Mouse (Mus musculus) liver, embryonic 14.5 days (tissue): ENCODE measurements around the gene Plcb4. TPM values are rescaled to one million over a fixed set of nuclear protein-coding genes. Genes with fewer than 3 reads are reported as not detected.
"Not testable (repeated sequence)": the region's sequence is repeated elsewhere in the genome, so short reads cannot be mapped to it uniquely, and the experiment has no call there.

Experiments
- ATAC-seq: fragments of 200-750 bp; cut with Nextera tagmentation; 2 replicates; pipeline ENCODE4 v1.8.0; 2017; ENCODE audit warnings: moderate number of reproducible peaks, mild to moderate bottlenecking, moderate library complexity; ENCODE audit not compliant: insufficient read depth
- DNase-seq, 3 experiments: peaks; one replicate each; pipeline ENCODE4 v3.0.0-alpha.2; 2012 to 2013; ENCODE audit warnings: low read depth in 3 of 3, low spot score in 3 of 3
- H3K27ac ChIP-seq: fragments of 300-500 bp; sonication (generic); 2 replicates; pipeline ENCODE4 v1.5.1; 2014; ENCODE audit warnings: moderate library complexity, mild to moderate bottlenecking, control low read depth, inconsistent platforms
- H3K27me3 ChIP-seq: fragments of 300-500 bp; sonication (generic); 2 replicates; pipeline ENCODE4 v1.6.1; 2014; ENCODE audit warnings: mild to moderate bottlenecking, low read length, moderate library complexity; ENCODE audit not compliant: control insufficient read depth, insufficient read depth
- H3K36me3 ChIP-seq: fragments of 300-500 bp; sonication (generic); replicated peaks from 2 replicates; pipeline ENCODE4 v1.6.1; 2014; ENCODE audit warnings: low read depth; ENCODE audit not compliant: control insufficient read depth, insufficient read depth
- H3K4me1 ChIP-seq, 2 experiments: fragments of 200-500 bp in 1 of 2; fragments of 300-500 bp in 1 of 2; sonication (generic) in 1 of 2; replicated peaks; 2 replicates each; pipeline ENCODE4 v1.6.1; 2012 to 2014; ENCODE audit warnings: antibody characterized with exemption in 1 of 2, inconsistent platforms in 1 of 2, low read length in 1 of 2; ENCODE audit not compliant: control insufficient read depth in 2 of 2, insufficient read depth in 2 of 2
- H3K4me2 ChIP-seq: fragments of 300-500 bp; sonication (generic); 2 replicates; pipeline ENCODE4 v1.6.1; 2014; ENCODE audit warnings: low read depth, mild to moderate bottlenecking, control low read depth, moderate library complexity
- H3K4me3 ChIP-seq, 2 experiments: fragments of 200-500 bp in 1 of 2; fragments of 300-500 bp in 1 of 2; sonication (generic) in 1 of 2; 2 replicates each; pipeline ENCODE4 v1.5.1; 2012 to 2014; ENCODE audit warnings: low read depth in 2 of 2, low read length in 2 of 2, mild to moderate bottlenecking in 2 of 2, control low read depth in 1 of 2, inconsistent platforms in 1 of 2, moderate library complexity in 1 of 2; ENCODE audit not compliant: insufficient read depth in 1 of 2
- H3K9ac ChIP-seq: fragments of 300-500 bp; sonication (generic); replicated peaks from 2 replicates; pipeline ENCODE4 v1.6.1; 2014; ENCODE audit warnings: mild to moderate bottlenecking, control low read depth, moderate library complexity
- H3K9me3 ChIP-seq: fragments of 300-500 bp; sonication (generic); 2 replicates; pipeline ENCODE4 v1.6.1; 2016; ENCODE audit warnings: low read length, mixed read lengths; ENCODE audit not compliant: control insufficient read depth
- CTCF ChIP-seq: IDR thresholded peaks from 2 replicates; pipeline ENCODE4 v1.5.1; 2016; ENCODE audit warnings: antibody characterized with exemption, low read depth, control low read depth
- EP300 ChIP-seq: IDR thresholded peaks from 2 replicates; pipeline ENCODE4 v1.6.1; 2016; ENCODE audit warnings: antibody characterized with exemption, low read depth
- WGBS: fragments of 180-500 bp; shearing (Covaris S2); extraction: QIAGEN DNeasy Blood & Tissue Kit; methylation state at CpG from one replicate; pipeline ENCODE4 v1.1.7; 2014; ENCODE audit not compliant: insufficient replicate concordance; 5-methylcytosine and 5-hydroxymethylcytosine counted together
- polyA plus RNA-seq, 2 experiments: library from polyadenylated mRNA; depleted of rRNA in 1 of 2; stranded (reverse) in 1 of 2; unstranded in 1 of 2; fragments of >200 nt; fragmentation: Nextera tagmentation in 1 of 2; extraction: Ambion mirVana in 1 of 2; gene quantifications; 2 replicates each; pipeline versions ENCODE4 v1.2.1 to v1.2.3; 2012 to 2014

Gene Plcb4
- polyA plus RNA-seq, 2 experiments, result 1.9 to 2.3 TPM

DNA sequence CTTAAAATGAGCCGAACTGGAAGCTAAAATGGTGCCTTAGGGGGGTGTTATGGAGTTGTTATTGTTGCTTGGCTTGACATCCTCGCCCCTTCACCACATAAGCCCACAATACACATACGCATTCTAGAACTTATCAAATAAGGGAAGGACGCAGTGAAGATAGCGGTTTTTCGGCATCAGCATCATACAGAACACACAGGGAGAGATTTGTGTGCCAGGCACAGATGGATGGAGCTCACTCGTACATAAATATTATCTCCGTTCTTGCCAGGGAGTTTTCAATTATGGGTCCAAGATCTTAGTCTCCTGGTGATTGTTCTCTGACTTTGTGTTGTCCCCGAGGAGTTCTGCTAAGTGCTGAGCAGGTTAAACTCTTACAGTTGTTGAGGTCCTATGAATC lies 50.0 kb downstream of the Plcb4 start:
- DNase-seq (no peak), ATAC-seq (no peak)
- H3K9me3 ChIP-seq, result no peaks in the 10 kb centered on the region
- peaks cover 0 to 20% of the 10 kb centered on the region in 2 experiments; a peak in 2 of 4 replicates for H3K4me1 ChIP-seq
- no peaks in the 10 kb centered on the region for H3K27me3 ChIP-seq
- no peaks in the 10 kb centered on the region for H3K36me3 ChIP-seq
- WGBS, result 61% methylated on average over 9 of the region's 9 CpGs
- H3K9ac ChIP-seq, result no peak overlapping the region
- H3K4me2 ChIP-seq, result no peak overlapping the region
- TF ChIP-seq EP300 (no peak), CTCF (no peak)
- no peak overlapping the region for H3K4me3 ChIP-seq
- H3K27ac ChIP-seq, result no peak overlapping the region

DNA sequence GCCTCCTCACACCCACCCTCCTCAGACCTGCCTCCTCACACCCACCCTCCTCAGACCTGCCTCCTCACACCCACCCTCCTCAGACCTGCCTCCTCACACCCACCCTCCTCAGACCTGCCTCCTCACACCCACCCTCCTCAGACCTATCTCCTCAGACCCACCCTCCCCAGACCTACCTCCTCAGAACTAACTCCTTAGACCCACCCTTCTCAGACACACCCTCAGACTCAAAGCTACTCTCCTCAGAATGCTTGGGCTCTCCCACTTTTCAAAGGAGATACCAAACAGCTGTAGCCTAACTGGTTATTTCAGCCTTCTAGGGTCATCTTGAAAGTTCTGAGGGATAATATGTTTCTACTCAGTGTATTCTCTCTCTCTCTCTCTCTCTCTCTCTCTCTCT lies 50.9 kb downstream of the Plcb4 start:
- DNase-seq, H3K4me3 ChIP-seq, H3K4me2 ChIP-seq: not testable (repeated sequence)

DNA sequence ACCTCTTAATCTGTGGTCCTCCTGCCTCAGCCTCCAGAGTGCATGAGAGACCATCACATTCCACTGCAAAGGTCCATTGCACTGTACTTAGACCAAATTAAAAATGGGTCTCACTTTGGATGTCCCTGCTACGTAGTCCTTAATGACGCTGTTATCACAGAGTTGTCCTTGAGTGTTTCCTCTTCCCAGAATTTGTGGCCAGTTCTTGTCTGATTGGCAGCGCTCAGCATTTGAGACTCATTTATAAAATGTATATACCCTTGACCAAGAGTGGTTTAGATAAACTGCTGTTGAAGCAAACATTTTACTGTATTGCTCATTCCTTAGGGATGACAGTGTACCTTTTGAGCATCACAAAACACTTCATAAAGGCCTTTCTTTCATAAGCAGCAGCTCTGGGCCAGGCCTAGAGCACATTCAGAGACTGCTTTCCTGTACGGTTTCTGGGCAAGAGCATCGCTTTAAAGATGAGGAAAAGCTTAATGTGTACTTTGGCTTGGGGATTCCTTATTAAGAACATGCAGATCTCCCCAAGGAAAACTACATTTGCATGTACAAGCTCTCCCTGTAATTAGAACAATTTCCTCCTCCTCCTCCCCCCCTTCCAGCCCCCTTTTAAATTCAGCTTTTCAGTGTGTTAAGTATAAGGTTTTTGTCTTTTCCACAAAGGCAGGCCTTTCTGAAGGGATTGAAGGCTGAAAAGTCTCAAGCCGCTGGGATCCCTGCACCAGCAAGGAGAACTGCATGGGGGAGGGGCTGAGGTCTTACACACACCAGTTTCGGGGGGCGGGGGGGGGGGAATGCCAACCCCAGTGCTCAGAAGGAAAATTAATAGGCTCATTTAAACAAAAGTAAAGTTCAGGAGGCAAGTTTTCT lies 52.5 kb downstream of the Plcb4 start:
- no peak overlapping the region for H3K27ac ChIP-seq
- 32% methylated on average over 8 of the region's 8 CpGs for WGBS
- no peak overlapping the region for H3K4me2 ChIP-seq
- TF ChIP-seq CTCF (no peak), EP300 (no peak)
- no peak for DNase-seq
- no peak overlapping the region for H3K4me3 ChIP-seq
- H3K9me3 ChIP-seq, result no peaks in the 10 kb centered on the region
- no peak overlapping the region for H3K9ac ChIP-seq
- peaks cover 0 to 20% of the 10 kb centered on the region in 2 experiments; a peak in 2 of 4 replicates for H3K4me1 ChIP-seq
- no peaks in the 10 kb centered on the region for H3K27me3 ChIP-seq
- ATAC-seq, result no peak
- H3K36me3 ChIP-seq, result no peaks in the 10 kb centered on the region

More for the DNA sequence above, 50.9 kb downstream of the Plcb4 start:
- H3K4me1 ChIP-seq, result peaks cover 0 to 20% of the 10 kb centered on the region in 2 experiments; a peak in 2 of 4 replicates
- H3K9me3 ChIP-seq, ATAC-seq, H3K27me3 ChIP-seq, H3K36me3 ChIP-seq, H3K9ac ChIP-seq, H3K27ac ChIP-seq: not testable (repeated sequence)

DNA sequence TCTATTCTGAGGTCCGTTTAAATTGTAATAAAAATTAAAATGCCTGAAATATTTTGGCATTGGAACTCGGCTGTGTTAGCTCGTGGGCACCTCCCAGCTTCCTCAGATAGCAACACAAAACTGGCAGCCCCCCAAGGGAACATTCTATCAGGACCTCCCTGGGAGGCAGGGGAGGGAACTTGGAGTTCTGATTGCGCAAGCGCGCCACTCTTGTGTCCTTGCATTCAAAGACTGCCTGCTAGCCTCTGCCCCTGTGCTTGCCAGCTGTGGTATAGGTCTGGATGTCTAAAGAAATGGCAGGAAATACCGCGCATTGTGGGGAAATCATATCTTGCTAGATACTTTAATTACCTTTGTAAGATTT lies 53.1 kb downstream of the Plcb4 start:
- ATAC-seq, result 0 out of 2 replicates have a peak, but pooled peaks have one; percentile 28
- H3K9me3 ChIP-seq, result no peaks in the 10 kb centered on the region
- no peak for TF ChIP-seq EP300
- no peak for TF ChIP-seq CTCF
- no peaks in the 10 kb centered on the region for H3K27me3 ChIP-seq
- H3K36me3 ChIP-seq, result no peaks in the 10 kb centered on the region
- H3K27ac ChIP-seq, result no peak overlapping the region
- WGBS, result 38% methylated on average over 8 of the region's 8 CpGs
- no peak overlapping the region for H3K9ac ChIP-seq
- no peak overlapping the region for H3K4me2 ChIP-seq
- H3K4me1 ChIP-seq, result peaks cover 0 to 19% of the 10 kb centered on the region in 2 experiments; a peak in 2 of 4 replicates
- no peak for DNase-seq
- H3K4me3 ChIP-seq, result no peak overlapping the region

DNA sequence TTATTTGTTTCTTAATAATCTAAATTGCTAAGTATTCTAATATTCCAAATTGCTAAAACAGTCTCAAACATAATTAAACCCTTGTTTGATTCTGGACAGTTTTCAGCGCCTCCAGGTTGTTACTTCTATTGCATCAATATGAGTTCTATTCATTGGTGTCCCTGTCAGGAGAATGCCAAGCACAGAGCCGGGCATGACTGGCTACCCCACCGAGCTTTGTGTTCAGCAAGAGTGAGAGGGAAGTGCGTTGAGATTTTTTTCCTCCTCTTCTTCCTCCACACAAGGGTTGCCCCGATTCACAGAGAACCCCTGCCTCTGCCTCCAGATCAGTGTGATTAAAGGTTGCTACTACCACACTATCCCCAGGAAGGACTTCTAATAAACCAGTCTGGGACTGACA lies 53.5 kb downstream of the Plcb4 start:
- no peak overlapping the region for H3K4me3 ChIP-seq
- no peak for TF ChIP-seq EP300
- no peak for TF ChIP-seq CTCF
- no peaks in the 10 kb centered on the region for H3K36me3 ChIP-seq
- H3K27ac ChIP-seq, result no peak overlapping the region
- H3K27me3 ChIP-seq, result no peaks in the 10 kb centered on the region
- no peak overlapping the region for H3K9ac ChIP-seq
- 48% methylated on average over 5 of the region's 5 CpGs for WGBS
- H3K9me3 ChIP-seq, result no peaks in the 10 kb centered on the region
- DNase-seq, result no peak
- ATAC-seq, result no peak
- H3K4me2 ChIP-seq, result no peak overlapping the region
- peaks cover 0 to 17% of the 10 kb centered on the region in 2 experiments; a peak in 2 of 4 replicates for H3K4me1 ChIP-seq
